Mouse (Mus musculus) embryonic facial prominence, embryonic 14.5 days (tissue): Measurements from ENCODE around the gene Aqp6. TPM values are rescaled to one million over a fixed set of nuclear protein-coding genes. Genes with fewer than 3 reads are reported as not detected.

ENCODE experiments used
- ATAC-seq: fragments of 200-750 bp; cut with Nextera tagmentation; 2 replicates; pipeline ENCODE4 v1.8.0; 2017; ENCODE audit warnings: low read depth, moderate number of reproducible peaks, moderate TSS enrichment
- DNase-seq: peaks from one replicate; pipeline ENCODE4 v3.0.0-alpha.2; 2015; ENCODE audit warnings: low spot score
- H3K27ac ChIP-seq: fragments of 300-500 bp; sonication (generic); replicated peaks from 2 replicates; pipeline ENCODE4 v1.5.1; 2014; ENCODE audit warnings: low read depth, mild to moderate bottlenecking, low read length, moderate library complexity
- H3K27me3 ChIP-seq: fragments of 300-500 bp; sonication (generic); replicated peaks from 2 replicates; pipeline ENCODE4 v1.6.1; 2014; ENCODE audit warnings: low read length; ENCODE audit not compliant: control insufficient read depth, insufficient read depth
- H3K36me3 ChIP-seq: fragments of 300-500 bp; sonication (generic); 2 replicates; pipeline ENCODE4 v1.6.1; 2014; ENCODE audit warnings: low read length, mixed read lengths; ENCODE audit not compliant: control insufficient read depth, insufficient read depth
- H3K4me1 ChIP-seq: fragments of 300-500 bp; sonication (generic); 2 replicates; pipeline ENCODE4 v1.6.1; 2014; ENCODE audit warnings: antibody characterized with exemption, low read length; ENCODE audit not compliant: control insufficient read depth, insufficient read depth
- H3K4me2 ChIP-seq: fragments of 300-500 bp; sonication (generic); 2 replicates; pipeline ENCODE4 v1.6.1; 2014; ENCODE audit warnings: low read depth, mild to moderate bottlenecking, low read length, moderate library complexity, mixed read lengths
- H3K4me3 ChIP-seq: fragments of 300-500 bp; sonication (generic); 2 replicates; pipeline ENCODE4 v1.5.1; 2014; ENCODE audit warnings: low read depth, mild to moderate bottlenecking, low read length
- H3K9ac ChIP-seq: fragments of 300-500 bp; sonication (generic); 2 replicates; pipeline ENCODE4 v1.6.1; 2014; ENCODE audit warnings: low read depth, mild to moderate bottlenecking, low read length, moderate library complexity, mixed read lengths
- H3K9me3 ChIP-seq: fragments of 300-500 bp; sonication (generic); 2 replicates; pipeline ENCODE4 v1.6.1; 2016; ENCODE audit warnings: low read length; ENCODE audit not compliant: control insufficient read depth
- WGBS: fragments of 180-500 bp; shearing (Covaris S2); extraction: QIAGEN DNeasy Blood & Tissue Kit; methylation state at CpG from one replicate; pipeline ENCODE4 v1.1.7; 2014; 5-methylcytosine and 5-hydroxymethylcytosine counted together
- polyA plus RNA-seq: library from polyadenylated mRNA; unstranded; fragments of >200 nt; fragmentation: Nextera tagmentation; extraction: Ambion mirVana; gene quantifications from 2 replicates; pipeline ENCODE4 v1.2.1, GENCODE M21; 2014

Gene Aqp6
- polyA plus RNA-seq, 1 experiment from 2014 or later, result not detected

- H3K9me3 ChIP-seq, result no peaks in the 10 kb centered on the region
- DNase-seq (no peak), ATAC-seq (no peak)
- no peak overlapping the region for H3K27ac ChIP-seq
- H3K4me2 ChIP-seq, result no peak overlapping the region
- H3K4me3 ChIP-seq, result no peak overlapping the region
- H3K4me1 ChIP-seq, result 0 out of 2 replicates have a peak, but pooled peaks cover 4% of the 10 kb centered on the region
- no peaks in the 10 kb centered on the region for H3K36me3 ChIP-seq
- no peak overlapping the region for H3K9ac ChIP-seq
- 82% methylated on average over 4 of the region's 5 CpGs for WGBS
- H3K27me3 ChIP-seq, result peaks cover 86% of the 10 kb centered on the region
These were observed 8.3 kb upstream of the Aqp6 start for GRCm38 (mm10) chr15:99592877-99593276.

GRCm38 (mm10) chr15:99594951-99595350 is 6.2 kb upstream of the Aqp6 start:
- H3K9ac ChIP-seq, result no peak overlapping the region
- 0 out of 2 replicates have a peak, but pooled peaks cover 4% of the 10 kb centered on the region for H3K4me1 ChIP-seq
- 78% methylated on average over 10 of the region's 10 CpGs for WGBS
- H3K27ac ChIP-seq, result no peak overlapping the region
- H3K4me2 ChIP-seq, result no peak overlapping the region
- DNase-seq (no peak), ATAC-seq (no peak)
- H3K27me3 ChIP-seq, result peaks cover 75% of the 10 kb centered on the region
- H3K9me3 ChIP-seq, result no peaks in the 10 kb centered on the region
- H3K36me3 ChIP-seq, result no peaks in the 10 kb centered on the region
- no peak overlapping the region for H3K4me3 ChIP-seq

GRCm38 (mm10) chr15:99596056-99596687 is 5.0 kb upstream of the Aqp6 start:
- Histone ChIP-seq H3K4me1 (no peaks in the 10 kb centered on the region), H3K27ac (no peak overlapping the region), H3K36me3 (no peaks in the 10 kb centered on the region), H3K4me2 (no peak overlapping the region), H3K9ac (no peak overlapping the region), H3K9me3 (no peaks in the 10 kb centered on the region), H3K27me3 (peaks cover 76% of the 10 kb centered on the region), H3K4me3 (no peak overlapping the region)
- peak; percentile 92 for ATAC-seq
- DNase-seq, result peak; percentile 86
- 0% methylated on average over 7 of the region's 7 CpGs for WGBS

GRCm38 (mm10) chr15:99596841-99597240 is 4.4 kb upstream of the Aqp6 start:
- no peak for ATAC-seq
- WGBS, result 55% methylated on average over 7 of the region's 7 CpGs

GRCm38 (mm10) chr15:99597596-99597995 is 3.6 kb upstream of the Aqp6 start:
- no peak for ATAC-seq
- Histone ChIP-seq H3K9me3 (no peaks in the 10 kb centered on the region), H3K4me1 (no peaks in the 10 kb centered on the region), H3K27me3 (peaks cover 66% of the 10 kb centered on the region), H3K4me2 (no peak overlapping the region), H3K36me3 (no peaks in the 10 kb centered on the region), H3K9ac (no peak overlapping the region), H3K4me3 (no peak overlapping the region), H3K27ac (no peak overlapping the region)
- DNase-seq, result no peak
- WGBS, result 41% methylated on average over 8 of the region's 8 CpGs

More at GRCm38 (mm10) chr15:99596841-99597240, 4.4 kb upstream of the Aqp6 start:
- no peak for DNase-seq
- Histone ChIP-seq H3K4me3 (no peak overlapping the region), H3K27ac (no peak overlapping the region), H3K9ac (no peak overlapping the region), H3K27me3 (peaks cover 74% of the 10 kb centered on the region), H3K4me2 (no peak overlapping the region), H3K36me3 (no peaks in the 10 kb centered on the region), H3K4me1 (no peaks in the 10 kb centered on the region), H3K9me3 (no peaks in the 10 kb centered on the region)

GRCm38 (mm10) chr15:99599245-99600070 is 1.7 kb upstream of the Aqp6 start:
- H3K9me3 ChIP-seq, result no peaks in the 10 kb centered on the region
- ATAC-seq, result no peak
- no peaks in the 10 kb centered on the region for H3K36me3 ChIP-seq
- DNase-seq, result no peak
- H3K4me2 ChIP-seq, result no peak overlapping the region
- H3K9ac ChIP-seq, result 0 out of 2 replicates have a peak overlapping the region, but pooled peaks have one; percentile 5
- H3K27me3 ChIP-seq, result peaks cover 59% of the 10 kb centered on the region
- H3K4me1 ChIP-seq, result no peaks in the 10 kb centered on the region
- H3K27ac ChIP-seq, result no peak overlapping the region
- no peak overlapping the region for H3K4me3 ChIP-seq
- 57% methylated on average over 17 of the region's 17 CpGs for WGBS

- 0 out of 2 replicates have a peak overlapping the region, but pooled peaks have one; percentile 14 for H3K9ac ChIP-seq
- no peaks in the 10 kb centered on the region for H3K4me1 ChIP-seq
- H3K4me3 ChIP-seq, result no peak overlapping the region
- H3K27me3 ChIP-seq, result peaks cover 50% of the 10 kb centered on the region
- WGBS, result 33% methylated on average over 5 of the region's 5 CpGs
- ATAC-seq (no peak), DNase-seq (no peak)
- no peaks in the 10 kb centered on the region for H3K36me3 ChIP-seq
- no peak overlapping the region for H3K4me2 ChIP-seq
- no peak overlapping the region for H3K27ac ChIP-seq
- no peaks in the 10 kb centered on the region for H3K9me3 ChIP-seq
These were observed 572 bp downstream of the Aqp6 start for GRCm38 (mm10) chr15:99601823-99602120.

GRCm38 (mm10) chr15:99602206-99602820 is 1.1 kb downstream of the Aqp6 start:
- no peak overlapping the region for H3K27ac ChIP-seq
- no peaks in the 10 kb centered on the region for H3K36me3 ChIP-seq
- DNase-seq (no peak), ATAC-seq (no peak)
- peaks cover 48% of the 10 kb centered on the region for H3K27me3 ChIP-seq
- peaks cover 3% of the 10 kb centered on the region for H3K4me1 ChIP-seq
- H3K9me3 ChIP-seq, result no peaks in the 10 kb centered on the region
- H3K4me2 ChIP-seq, result no peak overlapping the region
- 61% methylated on average over 17 of the region's 17 CpGs for WGBS
- no peak overlapping the region for H3K4me3 ChIP-seq
- H3K9ac ChIP-seq, result no peak overlapping the region
